Mouse (Mus musculus) brain, embryonic 14.5 days (tissue): Measurements from ENCODE around the gene Dock1. TPM values are rescaled to one million over a fixed set of nuclear protein-coding genes. Genes with fewer than 3 reads are reported as not detected.
A peak's percentile ranks its signal among the peaks of the same experiment; 100 is the strongest.

Source experiments
- DNase-seq: peaks from one replicate; pipeline ENCODE4 v3.0.0-alpha.2; 2011; ENCODE audit warnings: low read depth
- CTCF ChIP-seq: fragments of 200-500 bp; IDR thresholded peaks from 2 replicates; pipeline ENCODE4 v1.5.1; 2012; ENCODE audit warnings: inconsistent platforms, mild to moderate bottlenecking, moderate library complexity, borderline replicate concordance; ENCODE audit not compliant: insufficient read depth, insufficient read length; ENCODE audit errors: extremely low read depth
- POLR2A ChIP-seq: fragments of 200-500 bp; IDR thresholded peaks from 2 replicates; pipeline ENCODE4 v1.6.1; 2012; ENCODE audit warnings: mild to moderate bottlenecking, inconsistent platforms, borderline replicate concordance; ENCODE audit not compliant: poor library complexity, insufficient read depth, insufficient read length, severe bottlenecking; ENCODE audit errors: extremely low read depth
- polyA plus RNA-seq: library from polyadenylated mRNA; depleted of rRNA; stranded (reverse); fragments of >200 nt; gene quantifications from 2 replicates; pipeline ENCODE4 v1.2.3, GENCODE M21; 2012

Gene Dock1
- polyA plus RNA-seq, 1 experiment, result 10.8 TPM

- no peak for TF ChIP-seq POLR2A
- TF ChIP-seq CTCF, result no peak
- DNase-seq, result no peak
These were observed 291.2 kb downstream of the Dock1 start for GRCm38 (mm10) chr7:134961608-134962007.

DNA sequence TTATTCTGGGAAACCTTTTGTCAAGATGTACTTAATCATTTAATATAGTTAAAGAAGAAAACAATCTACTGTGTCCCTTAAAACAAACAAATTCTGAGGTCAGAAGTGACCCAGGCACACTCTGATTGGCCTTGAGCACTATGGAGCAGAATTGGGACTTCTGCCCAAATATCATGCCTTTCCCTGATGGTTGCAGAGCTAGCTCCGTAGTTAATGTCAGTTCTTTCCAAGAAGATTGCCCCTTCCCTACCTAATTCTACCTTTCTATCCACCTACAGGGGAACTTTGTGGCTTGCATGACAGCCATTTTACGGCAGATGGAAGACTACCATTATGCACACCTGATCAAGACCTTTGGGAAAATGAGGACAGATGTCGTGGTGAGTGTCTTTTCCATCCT lies 319.8 kb downstream of the Dock1 start:
- DNase-seq, result no peak
- no peak for TF ChIP-seq POLR2A
- no peak for TF ChIP-seq CTCF

- DNase-seq, result peak; percentile 74
- no peak for TF ChIP-seq POLR2A
- TF ChIP-seq CTCF, result no peak
These were observed 320.5 kb downstream of the Dock1 start for GRCm38 (mm10) chr7:134990911-134991310.

DNA sequence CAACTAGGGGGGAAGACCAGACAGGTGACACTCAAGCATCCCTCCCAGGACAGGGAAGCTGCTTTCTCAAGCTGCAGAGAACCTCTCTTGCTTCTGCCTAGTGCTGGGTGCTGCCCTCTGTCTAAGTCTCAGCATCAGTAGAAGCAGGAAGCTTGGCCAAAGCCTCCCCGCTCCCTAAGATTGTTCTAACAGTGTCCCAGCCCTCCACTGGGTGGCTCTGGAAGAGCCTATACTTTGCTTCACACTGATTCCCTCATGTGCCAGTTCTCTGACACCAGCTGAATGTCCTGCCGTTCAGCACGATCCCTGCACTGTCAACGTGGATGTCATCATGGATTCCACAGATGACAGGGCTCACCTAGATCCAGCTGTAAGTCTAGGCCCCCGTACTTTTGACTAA lies 324.5 kb downstream of the Dock1 start:
- DNase-seq, result no peak
- TF ChIP-seq CTCF (no peak), POLR2A (no peak)

GRCm38 (mm10) chr7:135002216-135002615 lies 331.8 kb downstream of the Dock1 start:
- no peak for TF ChIP-seq POLR2A
- no peak for TF ChIP-seq CTCF
- no peak for DNase-seq

DNA sequence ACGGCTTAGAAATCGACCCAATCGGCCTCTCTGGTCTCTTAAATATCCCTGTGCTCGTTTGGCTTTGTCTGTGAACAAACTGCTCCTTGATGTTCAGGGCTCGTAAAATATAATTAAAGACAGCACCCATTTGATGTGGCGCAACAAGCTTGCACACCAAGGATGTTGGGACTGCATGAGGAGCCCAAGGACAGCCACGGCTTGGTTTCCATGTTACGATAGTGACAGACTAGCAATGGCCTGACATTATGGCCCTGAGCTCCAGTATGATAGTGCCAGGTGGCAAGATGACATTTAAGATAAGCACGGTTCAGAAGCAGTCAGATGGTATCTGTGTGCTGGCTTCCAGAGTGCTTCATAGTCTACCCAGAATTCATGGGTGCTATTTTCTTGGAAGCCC lies 332.4 kb downstream of the Dock1 start:
- no peak for TF ChIP-seq POLR2A

GRCm38 (mm10) chr7:135005964-135006560 lies 335.6 kb downstream of the Dock1 start:
- no peak for TF ChIP-seq CTCF
- no peak for TF ChIP-seq POLR2A
- no peak for DNase-seq

More for the DNA sequence above, 332.4 kb downstream of the Dock1 start:
- no peak for DNase-seq

GRCm38 (mm10) chr7:135008021-135008420 lies 337.6 kb downstream of the Dock1 start:
- TF ChIP-seq CTCF, result no peak
- TF ChIP-seq POLR2A, result no peak

GRCm38 (mm10) chr7:135010997-135011396 lies 340.5 kb downstream of the Dock1 start:
- TF ChIP-seq CTCF (no peak), POLR2A (no peak)
- no peak for DNase-seq

More at GRCm38 (mm10) chr7:135008021-135008420, 337.6 kb downstream of the Dock1 start:
- no peak for DNase-seq

- DNase-seq, result no peak
- TF ChIP-seq POLR2A, result no peak
- TF ChIP-seq CTCF, result no peak
These were observed 347.1 kb downstream of the Dock1 start for GRCm38 (mm10) chr7:135017531-135017930.

DNA sequence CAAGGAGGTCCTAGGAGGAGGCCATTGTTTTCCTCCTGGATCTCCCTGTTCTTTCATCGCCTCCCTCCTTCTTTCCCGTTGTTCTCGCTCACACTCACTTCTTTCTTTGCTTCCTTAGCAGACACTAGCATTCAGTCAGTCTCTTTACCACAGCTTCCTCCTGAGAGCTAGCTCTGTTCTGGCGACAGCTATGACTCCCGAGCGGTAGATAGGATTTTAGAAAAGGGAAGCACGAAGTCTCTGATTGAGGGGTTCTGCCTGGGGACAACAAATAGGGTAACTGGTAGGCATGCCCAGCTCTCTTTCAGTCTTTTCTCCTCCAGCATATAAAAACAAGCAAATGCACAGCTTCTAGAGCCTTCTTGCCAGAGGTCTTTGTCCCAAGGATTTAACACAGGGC lies 350.3 kb downstream of the Dock1 start:
- TF ChIP-seq POLR2A (no peak), CTCF (no peak)

GRCm38 (mm10) chr7:135021544-135022100 lies 351.2 kb downstream of the Dock1 start:
- TF ChIP-seq CTCF, result no peak
- TF ChIP-seq POLR2A, result no peak
- DNase-seq, result peak; percentile 49

More for the DNA sequence above, 350.3 kb downstream of the Dock1 start:
- DNase-seq, result no peak

- DNase-seq, result no peak
- no peak for TF ChIP-seq CTCF
These were observed 354.1 kb downstream of the Dock1 start for GRCm38 (mm10) chr7:135024531-135024930.

GRCm38 (mm10) chr7:135028716-135029115 lies 358.3 kb downstream of the Dock1 start:
- DNase-seq, result no peak
- no peak for TF ChIP-seq POLR2A
- TF ChIP-seq CTCF, result no peak

- DNase-seq, result no peak
- TF ChIP-seq POLR2A (no peak), CTCF (no peak)
These were observed 358.7 kb downstream of the Dock1 start for GRCm38 (mm10) chr7:135029136-135029535.

DNA sequence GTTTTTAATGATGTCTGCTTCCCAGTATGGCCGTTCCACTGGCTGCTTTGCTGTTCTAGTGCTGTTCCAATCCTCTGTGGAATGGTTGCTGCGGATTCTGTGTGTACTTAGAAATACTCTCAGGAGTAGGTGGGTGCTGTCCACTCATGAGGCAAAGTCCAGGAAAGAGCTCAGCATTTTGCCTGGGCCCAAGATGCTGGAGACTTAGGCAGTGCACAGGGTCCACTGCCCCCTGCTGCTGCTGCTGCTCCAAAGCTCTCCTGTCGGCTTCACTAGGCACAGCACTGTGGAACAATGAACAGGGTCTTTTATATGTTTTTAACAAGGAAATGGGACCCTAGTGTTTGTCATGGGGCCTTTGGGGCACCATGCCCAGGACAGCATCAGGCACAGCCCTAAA lies 361.0 kb downstream of the Dock1 start:
- TF ChIP-seq POLR2A (no peak), CTCF (no peak)
- no peak for DNase-seq
